Mouse (Mus musculus) ES-Bruce4 (cell line): ENCODE data around the gene Rab3a. TPM values are rescaled to one million over a fixed set of nuclear protein-coding genes. Genes with fewer than 3 reads are reported as not detected.

ENCODE experiments used
- H3K27ac ChIP-seq: 2 replicates; pipeline ENCODE4 v1.5.1; 2012; ENCODE audit warnings: low read length, inconsistent platforms; ENCODE audit not compliant: insufficient read depth
- H3K27me3 ChIP-seq: 2 replicates; pipeline ENCODE4 v1.6.1; 2012; ENCODE audit warnings: mild to moderate bottlenecking, low read length, inconsistent platforms; ENCODE audit not compliant: control insufficient read depth, poor library complexity, insufficient read depth, severe bottlenecking
- H3K36me3 ChIP-seq: 2 replicates; pipeline ENCODE4 v1.6.1; 2012; ENCODE audit warnings: inconsistent platforms, mild to moderate bottlenecking, low read length, moderate library complexity; ENCODE audit not compliant: control insufficient read depth, poor library complexity, insufficient read depth, severe bottlenecking
- H3K4me1 ChIP-seq: one replicate; pipeline ENCODE4 v1.8.1; 2011; ENCODE audit warnings: low read length; ENCODE audit not compliant: control insufficient read depth, insufficient read depth
- H3K4me3 ChIP-seq: 2 replicates; pipeline ENCODE4 v1.5.1; 2011; ENCODE audit warnings: low read depth, mild to moderate bottlenecking, low read length
- H3K9ac ChIP-seq: 2 replicates; pipeline ENCODE4 v1.6.1; 2012; ENCODE audit warnings: low read depth, mild to moderate bottlenecking, inconsistent platforms; ENCODE audit not compliant: poor library complexity, severe bottlenecking
- H3K9me3 ChIP-seq: replicated peaks from 2 replicates; pipeline ENCODE4 v1.6.1; 2012; ENCODE audit warnings: mild to moderate bottlenecking, low read length, inconsistent platforms; ENCODE audit not compliant: control insufficient read depth, poor library complexity, insufficient read depth, severe bottlenecking
- CTCF ChIP-seq: IDR thresholded peaks from one replicate; pipeline ENCODE4 v1.8.1; 2011; ENCODE audit warnings: low read depth, low read length
- EP300 ChIP-seq: IDR thresholded peaks from 2 replicates; pipeline ENCODE4 v1.6.1; 2011; ENCODE audit warnings: low read depth, low read length; ENCODE audit not compliant: insufficient read depth
- POLR2A ChIP-seq: IDR thresholded peaks from one replicate; pipeline ENCODE4 v1.8.1; 2011; ENCODE audit warnings: low read length; ENCODE audit not compliant: insufficient read depth
- polyA plus RNA-seq: library from polyadenylated mRNA; stranded (reverse); fragments of >200 nt; gene quantifications from 2 replicates; pipeline ENCODE4 v1.2.4, GENCODE M21; 2011; ENCODE audit warnings: low read depth; ENCODE audit not compliant: missing spikeins, insufficient read depth, insufficient read length

Rab3a gene
- polyA plus RNA-seq, 1 experiment = 6.3 TPM

DNA sequence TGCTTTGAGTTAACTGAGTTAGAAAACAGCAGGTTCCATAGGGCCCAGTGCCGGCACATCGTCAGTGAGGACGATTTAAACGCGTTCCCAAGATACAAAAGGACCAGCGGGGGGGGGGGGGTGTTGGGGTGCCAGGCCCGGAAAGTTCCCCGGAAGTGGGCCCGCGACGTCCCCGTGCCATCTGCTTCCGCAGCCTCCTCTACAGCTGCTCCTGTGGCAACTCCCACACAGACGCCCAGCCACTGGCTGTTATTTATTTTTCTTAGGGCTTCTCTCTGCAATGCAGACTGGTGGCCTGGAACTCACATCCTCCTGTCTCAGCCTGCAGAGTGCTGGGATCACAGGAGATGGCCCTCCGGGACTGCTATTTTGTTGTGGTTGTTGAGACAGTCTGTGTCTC is 46.7 kb downstream of the Rab3a start:
- H3K27me3 ChIP-seq = no peaks in the 10 kb centered on the region
- H3K27ac ChIP-seq = no peak overlapping the region
- H3K4me3 ChIP-seq = no peak overlapping the region
- no peaks in the 10 kb centered on the region for H3K36me3 ChIP-seq
- H3K9me3 ChIP-seq = no peaks in the 10 kb centered on the region
- no peak overlapping the region for H3K9ac ChIP-seq
- TF ChIP-seq EP300 (no peak), CTCF (no peak), POLR2A (no peak)
- peaks cover 4% of the 10 kb centered on the region for H3K4me1 ChIP-seq

DNA sequence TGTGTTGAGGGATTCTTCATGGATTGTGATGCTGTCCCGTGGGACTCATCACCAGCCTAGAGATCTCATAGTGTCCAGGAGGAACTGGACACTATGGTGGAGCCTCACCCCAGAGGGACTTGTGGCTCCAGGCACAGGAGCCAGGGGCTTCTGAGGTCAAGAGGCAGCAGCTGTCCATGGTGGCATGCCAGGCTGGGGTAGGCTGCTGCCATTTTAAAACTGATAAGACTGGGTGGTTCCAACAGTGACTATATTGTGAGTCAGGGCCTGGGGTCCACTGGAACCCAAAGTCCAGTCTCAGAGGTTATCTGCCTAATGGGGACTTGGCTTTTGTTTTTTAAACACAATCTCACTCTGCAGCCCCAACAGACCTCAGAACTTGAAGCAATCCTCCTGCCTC is 47.4 kb downstream of the Rab3a start:
- peaks cover 4% of the 10 kb centered on the region for H3K4me1 ChIP-seq
- H3K9ac ChIP-seq = no peak overlapping the region
- H3K36me3 ChIP-seq = no peaks in the 10 kb centered on the region
- no peak overlapping the region for H3K27ac ChIP-seq
- no peak overlapping the region for H3K4me3 ChIP-seq
- H3K9me3 ChIP-seq = no peaks in the 10 kb centered on the region
- TF ChIP-seq POLR2A (no peak), EP300 (no peak), CTCF (no peak)
- H3K27me3 ChIP-seq = no peaks in the 10 kb centered on the region

DNA sequence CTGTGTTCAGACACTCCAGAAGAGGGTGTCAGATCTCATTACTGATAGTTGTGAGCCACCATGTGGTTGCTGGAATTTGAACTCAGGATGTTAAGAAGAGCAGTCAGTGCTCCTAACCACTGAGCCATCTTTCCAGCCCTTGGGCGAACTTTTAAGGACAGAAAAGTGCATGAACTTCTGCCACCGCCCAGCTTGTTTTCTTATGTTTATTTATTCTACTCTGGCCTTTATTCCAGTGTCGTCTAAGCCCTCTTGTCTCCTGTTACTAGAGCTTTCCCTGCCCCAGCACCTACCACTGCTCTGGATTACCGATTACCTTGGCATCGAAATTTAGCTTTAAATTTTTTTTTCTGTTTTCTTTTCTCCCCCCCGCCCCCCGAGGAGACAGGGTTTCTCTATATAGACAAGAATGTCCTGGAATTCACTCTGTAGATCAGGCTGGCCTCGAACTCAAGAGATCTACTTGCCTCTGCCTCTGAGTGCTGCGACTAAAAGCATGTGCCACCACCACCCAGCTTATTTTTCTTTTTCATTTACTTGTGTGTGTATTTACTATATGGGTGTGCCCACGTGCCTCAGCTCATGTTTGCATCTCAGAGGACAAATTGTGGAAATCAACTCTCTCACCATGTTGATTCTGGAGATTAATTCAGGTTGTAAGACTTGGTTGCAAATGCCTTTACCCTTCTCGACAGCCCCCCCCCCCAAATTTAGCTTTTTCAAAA is 48.5 kb downstream of the Rab3a start:
- no peaks in the 10 kb centered on the region for H3K27me3 ChIP-seq

DNA sequence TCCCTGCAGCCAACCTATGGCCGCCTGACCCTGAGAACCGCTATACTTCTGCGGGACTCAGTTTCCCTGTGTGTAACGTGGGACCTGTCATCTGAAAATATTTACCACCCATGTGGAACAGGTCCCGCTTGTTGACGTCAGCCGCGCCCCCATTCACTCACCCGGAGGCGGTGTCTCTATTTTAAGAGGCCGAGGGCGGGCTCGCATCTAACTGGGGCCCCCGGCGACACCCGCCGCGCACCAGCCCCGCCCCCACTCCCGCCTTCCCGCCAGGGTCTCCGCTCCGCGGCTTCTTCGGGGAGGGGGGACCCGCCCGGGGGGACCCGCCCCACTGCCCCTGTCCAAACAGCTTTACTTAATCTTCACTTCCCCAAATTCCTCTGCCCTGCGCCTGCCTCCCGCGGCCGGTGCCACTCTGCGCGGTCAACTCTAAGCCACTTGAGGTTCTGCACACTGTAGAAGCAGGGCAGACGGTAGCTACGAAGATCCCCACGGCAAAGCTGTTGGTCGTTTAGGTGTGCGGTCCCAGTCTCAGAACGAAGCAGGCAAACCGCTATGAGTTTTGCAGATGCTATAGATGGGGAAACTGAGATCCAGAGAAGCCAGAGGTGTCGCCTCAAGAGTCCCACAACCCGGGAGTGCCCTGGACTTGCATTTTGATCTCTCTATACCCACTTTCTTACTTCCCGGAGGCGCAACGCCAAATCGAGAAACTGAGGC is 49.4 kb downstream of the Rab3a start:
- Histone ChIP-seq H3K9me3 (no peaks in the 10 kb centered on the region), H3K4me3 (peak overlapping the region; percentile 89), H3K27me3 (no peaks in the 10 kb centered on the region), H3K36me3 (no peaks in the 10 kb centered on the region), H3K27ac (no peak overlapping the region; the same call in 1 of the 2 replicates), H3K4me1 (peaks cover 4% of the 10 kb centered on the region), H3K9ac (peak overlapping the region; percentile 20)
- TF ChIP-seq CTCF (no peak), POLR2A (no peak), EP300 (no peak)

More for the DNA sequence above, 48.5 kb downstream of the Rab3a start:
- Histone ChIP-seq H3K4me1 (peaks cover 4% of the 10 kb centered on the region), H3K9ac (no peak overlapping the region), H3K27ac (peak overlapping the region; percentile 28; the same call in 1 of the 2 replicates), H3K4me3 (no peak overlapping the region), H3K36me3 (no peaks in the 10 kb centered on the region), H3K9me3 (no peaks in the 10 kb centered on the region)
- TF ChIP-seq EP300 (no peak), CTCF (no peak), POLR2A (no peak)

DNA sequence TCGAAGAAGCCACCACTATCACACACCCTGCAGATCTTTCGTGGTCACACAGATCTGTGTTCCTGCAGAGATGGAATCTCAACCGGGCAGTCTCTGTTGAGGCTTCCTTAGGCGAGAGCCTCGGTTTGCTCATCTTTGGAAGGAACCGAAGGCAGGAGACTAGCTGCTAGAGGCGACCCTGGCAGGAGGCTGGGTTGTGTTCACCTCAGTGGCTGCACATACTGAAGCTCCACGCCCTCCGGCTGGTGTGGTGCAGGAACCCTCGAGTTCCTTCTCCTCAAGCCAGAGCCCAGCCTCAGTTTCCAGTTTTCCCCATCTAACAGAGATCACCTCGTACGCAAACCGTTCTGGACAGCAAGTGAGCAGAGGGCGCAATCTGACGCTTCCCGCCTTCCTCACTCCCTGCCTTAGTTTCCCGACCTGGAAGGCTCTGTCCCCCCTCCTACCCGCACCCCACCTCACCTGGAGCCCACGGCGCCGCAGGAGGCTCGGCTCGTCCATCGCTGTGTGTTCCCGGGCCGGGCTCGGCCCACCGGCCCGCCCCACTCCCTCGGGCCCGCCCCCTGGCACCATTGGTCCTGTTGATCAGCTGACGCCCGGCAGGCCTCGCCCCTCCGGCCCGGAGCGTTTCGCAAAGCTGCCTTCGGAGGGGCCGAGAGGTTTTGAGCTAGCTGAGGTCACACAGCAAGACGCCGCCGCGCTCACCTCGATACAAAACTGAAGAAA is 50.2 kb downstream of the Rab3a start, which contains the start of gene Mast3:
Mast3 (minus strand) TSS at position 574 of the 726 bp plus-strand sequence.
- no peaks in the 10 kb centered on the region for H3K36me3 ChIP-seq
- H3K4me1 ChIP-seq = peaks cover 4% of the 10 kb centered on the region
- H3K9ac ChIP-seq = peak within 1 kb of the TSS; percentile 20
- no peaks in the 10 kb centered on the region for H3K9me3 ChIP-seq
- no peak for TF ChIP-seq EP300
- peak; percentile 53 for TF ChIP-seq POLR2A
- H3K27ac ChIP-seq = no peak within 1 kb of the TSS
- peak within 1 kb of the TSS; percentile 89 for H3K4me3 ChIP-seq
- no peaks in the 10 kb centered on the region for H3K27me3 ChIP-seq

DNA sequence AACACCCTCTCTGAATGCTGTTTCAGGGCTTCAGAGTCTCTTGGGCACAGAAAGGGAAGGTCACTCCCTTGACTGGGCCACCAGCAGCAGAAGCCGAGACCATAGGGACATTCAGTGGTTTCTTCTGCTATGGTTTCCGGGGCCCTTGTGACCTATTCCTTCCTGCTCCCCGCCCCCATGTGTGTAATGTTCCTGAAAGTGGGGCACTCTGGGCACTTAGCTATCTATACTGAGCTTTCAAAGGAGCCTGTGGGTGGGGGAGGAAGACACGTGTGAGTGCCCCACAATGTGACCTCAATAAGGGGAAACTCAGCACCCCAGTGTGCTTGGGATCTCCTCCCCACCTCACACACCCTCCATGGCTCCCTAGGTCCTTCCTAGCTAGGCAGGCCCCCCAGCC is 52.1 kb downstream of the Rab3a start:
- Histone ChIP-seq H3K27ac (no peak overlapping the region), H3K36me3 (no peaks in the 10 kb centered on the region), H3K4me1 (peaks cover 11% of the 10 kb centered on the region), H3K9ac (no peak overlapping the region), H3K4me3 (no peak overlapping the region), H3K27me3 (no peaks in the 10 kb centered on the region), H3K9me3 (no peaks in the 10 kb centered on the region)
- no peak for TF ChIP-seq CTCF
- no peak for TF ChIP-seq EP300
- TF ChIP-seq POLR2A = no peak
